Mouse (Mus musculus) heart, embryonic 14.5 days (tissue): ENCODE data around the gene Mecom. TPM values are rescaled to one million over a fixed set of nuclear protein-coding genes. Genes with fewer than 3 reads are reported as not detected.

Experiments
- ATAC-seq: fragments of 200-750 bp; cut with Nextera tagmentation; 2 replicates; pipeline ENCODE4 v1.8.0; 2017; ENCODE audit warnings: low read depth, moderate TSS enrichment; ENCODE audit not compliant: insufficient number of reproducible peaks, insufficient read depth, low FRiP score
- H3K27ac ChIP-seq, 2 experiments: fragments of 200-500 bp in 1 of 2; fragments of 300-500 bp in 1 of 2; sonication (generic) in 1 of 2; replicated peaks in 1 of 2; 2 replicates each; pipeline ENCODE4 v1.5.1; 2012 to 2014; ENCODE audit warnings: low read depth in 2 of 2, low read length in 2 of 2, control low read depth in 1 of 2, mild to moderate bottlenecking in 1 of 2, mixed read lengths in 1 of 2; ENCODE audit not compliant: control insufficient read depth in 1 of 2, insufficient read depth in 1 of 2
- H3K27me3 ChIP-seq: fragments of 300-500 bp; sonication (generic); 2 replicates; pipeline ENCODE4 v1.6.1; 2014; ENCODE audit warnings: mild to moderate bottlenecking, low read length, control low read depth; ENCODE audit not compliant: control insufficient read depth, insufficient read depth
- H3K36me3 ChIP-seq: fragments of 300-500 bp; sonication (generic); 2 replicates; pipeline ENCODE4 v1.6.1; 2014; ENCODE audit warnings: mild to moderate bottlenecking, control low read depth, low read length, mixed read lengths; ENCODE audit not compliant: control insufficient read depth, insufficient read depth
- H3K4me1 ChIP-seq, 2 experiments: fragments of 200-500 bp in 1 of 2; fragments of 300-500 bp in 1 of 2; sonication (generic) in 1 of 2; 2 replicates each; pipeline ENCODE4 v1.6.1; 2012 to 2014; ENCODE audit warnings: low read length in 2 of 2, control low read depth in 1 of 2, mixed read lengths in 1 of 2; ENCODE audit not compliant: control insufficient read depth in 2 of 2, insufficient read depth in 2 of 2
- H3K4me2 ChIP-seq: fragments of 300-500 bp; sonication (generic); 2 replicates; pipeline ENCODE4 v1.6.1; 2014; ENCODE audit warnings: mild to moderate bottlenecking, low read length
- H3K4me3 ChIP-seq, 2 experiments: fragments of 200-500 bp in 1 of 2; fragments of 300-500 bp in 1 of 2; sonication (generic) in 1 of 2; 2 replicates each; pipeline ENCODE4 v1.5.1; 2012 to 2014; ENCODE audit warnings: low read length in 2 of 2, mild to moderate bottlenecking in 2 of 2, control low read depth in 1 of 2, low read depth in 1 of 2, moderate library complexity in 1 of 2; ENCODE audit not compliant: control insufficient read depth in 1 of 2, insufficient read depth in 1 of 2
- H3K9ac ChIP-seq: fragments of 300-500 bp; sonication (generic); 2 replicates; pipeline ENCODE4 v1.6.1; 2014; ENCODE audit warnings: mild to moderate bottlenecking, low read length
- H3K9me3 ChIP-seq: fragments of 300-500 bp; sonication (generic); 2 replicates; pipeline ENCODE4 v1.6.1; 2016; ENCODE audit warnings: low read length, control low read depth; ENCODE audit not compliant: control insufficient read depth
- WGBS: fragments of 180-500 bp; shearing (Covaris S2); extraction: QIAGEN DNeasy Blood & Tissue Kit; methylation state at CpG from one replicate; pipeline ENCODE4 v1.1.7; 2014; 5-methylcytosine and 5-hydroxymethylcytosine counted together
- polyA plus RNA-seq: library from polyadenylated mRNA; unstranded; fragments of >200 nt; fragmentation: Nextera tagmentation; extraction: Ambion mirVana; gene quantifications from 2 replicates; pipeline ENCODE4 v1.2.1, GENCODE M21; 2014

Mecom gene
- polyA plus RNA-seq, 1 experiment from 2014 or later, result 23.0 TPM

GRCm38 (mm10) chr3:30514051-30514754 lies 33.6 kb downstream of the Mecom start:
- peak overlapping the region; percentile 38 to 46 for H3K4me3 ChIP-seq
- WGBS, result under 1% methylated on average over 52 of the region's 52 CpGs
- H3K9ac ChIP-seq, result peak overlapping the region; percentile 72
- H3K9me3 ChIP-seq, result no peaks in the 10 kb centered on the region
- peak overlapping the region; percentile 74 for H3K4me2 ChIP-seq
- H3K4me1 ChIP-seq, result peaks cover 0 to 4% of the 10 kb centered on the region in 2 experiments; a peak in 2 of 4 replicates
- H3K27ac ChIP-seq, result peak overlapping the region; percentile 18 to 72; a peak in 3 of 4 replicates
- peaks cover 66% of the 10 kb centered on the region for H3K27me3 ChIP-seq
- no peaks in the 10 kb centered on the region for H3K36me3 ChIP-seq
- no peak for ATAC-seq

DNA sequence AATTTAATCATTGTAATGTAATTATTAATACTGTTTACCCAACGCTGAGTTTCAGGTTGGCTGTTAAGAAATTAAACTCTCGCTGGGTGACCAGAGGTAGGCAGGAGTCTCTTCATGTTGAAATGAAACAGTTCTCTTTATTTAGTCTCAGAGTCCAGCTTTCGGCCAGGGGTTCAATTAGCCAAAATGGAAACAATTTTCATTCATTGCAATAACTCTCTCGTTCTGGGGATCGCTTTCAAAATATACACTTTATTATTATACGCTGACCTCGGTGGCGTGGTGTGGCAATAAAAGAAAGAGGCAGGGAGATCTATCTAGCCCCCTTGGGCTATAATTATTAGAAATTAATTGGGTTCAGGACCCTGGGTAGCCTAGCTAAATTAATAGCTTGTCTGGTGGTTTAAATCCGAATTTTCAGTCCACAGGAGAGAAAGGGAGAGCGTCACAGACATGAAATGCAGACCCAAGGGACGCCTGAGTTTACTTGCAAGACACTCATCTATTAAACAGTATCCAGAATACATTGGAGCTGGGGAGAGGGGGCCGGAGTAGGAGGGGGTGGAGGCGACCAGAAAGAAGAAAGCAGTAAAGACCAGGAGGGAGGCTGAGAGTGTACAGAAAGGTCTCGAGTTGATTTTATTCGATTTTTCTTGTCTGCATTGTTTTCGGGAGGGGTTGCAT lies 34.4 kb downstream of the Mecom start:
- 17% methylated on average over 16 of the region's 16 CpGs for WGBS
- Histone ChIP-seq H3K27me3 (peaks cover 66% of the 10 kb centered on the region), H3K27ac (peak overlapping the region; percentile 18 to 72; a peak in 1 of 4 replicates), H3K4me3 (peak overlapping the region; percentile 38 to 46), H3K36me3 (no peaks in the 10 kb centered on the region), H3K9me3 (no peaks in the 10 kb centered on the region), H3K9ac (peak overlapping the region; percentile 72), H3K4me2 (peak overlapping the region; percentile 74), H3K4me1 (peaks cover 0 to 4% of the 10 kb centered on the region in 2 experiments; a peak in 2 of 4 replicates)
- ATAC-seq, result no peak

DNA sequence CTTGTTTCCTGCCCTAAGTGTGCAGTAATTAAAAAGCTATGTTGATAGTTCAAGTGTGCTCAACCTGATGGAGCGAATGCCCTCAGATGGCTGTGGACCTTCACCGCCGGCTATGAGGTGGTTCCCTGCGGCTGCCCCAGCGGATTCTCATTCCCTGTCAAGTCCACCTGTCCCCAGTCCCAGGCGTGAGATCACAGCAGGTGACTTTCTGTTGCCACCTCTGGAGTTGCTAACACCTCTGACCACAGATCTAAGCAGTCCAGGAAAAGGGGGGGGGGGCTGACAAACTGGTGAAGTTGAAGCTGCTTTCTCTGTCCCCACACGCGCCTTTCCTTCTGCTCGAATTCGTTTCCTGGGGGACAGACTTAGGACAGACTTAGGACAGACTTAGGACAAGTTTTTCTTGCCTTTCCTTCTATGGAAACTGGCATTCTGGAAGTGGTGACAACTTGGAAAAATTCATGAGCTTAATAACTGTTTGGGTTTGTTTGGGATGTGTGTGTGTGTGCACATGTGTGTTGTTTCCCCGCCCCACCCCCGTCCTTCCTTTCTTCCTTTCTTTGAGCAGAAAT lies 35.3 kb downstream of the Mecom start:
- no peak overlapping the region for H3K9ac ChIP-seq
- H3K4me1 ChIP-seq, result peaks cover 0 to 4% of the 10 kb centered on the region in 2 experiments; a peak in 2 of 4 replicates
- H3K4me2 ChIP-seq, result peak overlapping the region; percentile 74; the same call in 1 of the 2 replicates
- no peaks in the 10 kb centered on the region for H3K9me3 ChIP-seq
- peaks cover 66% of the 10 kb centered on the region for H3K27me3 ChIP-seq
- no peak for ATAC-seq
- no peak overlapping the region for H3K4me3 ChIP-seq
- 17% methylated on average over 12 of the region's 12 CpGs for WGBS
- H3K36me3 ChIP-seq, result no peaks in the 10 kb centered on the region
- H3K27ac ChIP-seq, result 0 out of 4 replicates have a peak overlapping the region, but pooled peaks of 1 of the 2 experiments have one; percentile 3

- Histone ChIP-seq H3K27me3 (peaks cover 62% of the 10 kb centered on the region), H3K4me3 (no peak overlapping the region), H3K27ac (no peak overlapping the region), H3K4me2 (no peak overlapping the region), H3K4me1 (peaks cover 0 to 4% of the 10 kb centered on the region in 2 experiments; a peak in 2 of 4 replicates), H3K9me3 (no peaks in the 10 kb centered on the region), H3K9ac (no peak overlapping the region), H3K36me3 (no peaks in the 10 kb centered on the region)
- ATAC-seq, result no peak
- 32% methylated on average over 7 of the region's 7 CpGs for WGBS
These were observed 36.0 kb downstream of the Mecom start for GRCm38 (mm10) chr3:30511796-30512195.

GRCm38 (mm10) chr3:30511062-30511640 lies 36.7 kb downstream of the Mecom start:
- Histone ChIP-seq H3K27ac (no peak overlapping the region), H3K4me2 (no peak overlapping the region), H3K4me3 (no peak overlapping the region), H3K27me3 (peaks cover 58% of the 10 kb centered on the region), H3K9me3 (no peaks in the 10 kb centered on the region), H3K4me1 (peaks cover 0 to 4% of the 10 kb centered on the region in 2 experiments; a peak in 2 of 4 replicates), H3K9ac (no peak overlapping the region), H3K36me3 (no peaks in the 10 kb centered on the region)
- WGBS, result 37% methylated on average over 4 of the region's 4 CpGs
- no peak for ATAC-seq

GRCm38 (mm10) chr3:30510646-30511045 lies 37.2 kb downstream of the Mecom start:
- no peaks in the 10 kb centered on the region for H3K9me3 ChIP-seq
- ATAC-seq, result no peak
- 23% methylated on average over 8 of the region's 8 CpGs for WGBS
- H3K36me3 ChIP-seq, result no peaks in the 10 kb centered on the region
- peak overlapping the region; percentile 94 for H3K4me2 ChIP-seq
- H3K4me1 ChIP-seq, result peaks cover 2 to 4% of the 10 kb centered on the region in 2 experiments; a peak in 2 of 4 replicates
- H3K27me3 ChIP-seq, result peaks cover 57% of the 10 kb centered on the region
- no peak overlapping the region for H3K27ac ChIP-seq
- no peak overlapping the region for H3K9ac ChIP-seq
- no peak overlapping the region for H3K4me3 ChIP-seq

- peaks cover 57% of the 10 kb centered on the region for H3K27me3 ChIP-seq
- H3K4me3 ChIP-seq, result peak overlapping the region; percentile 17 to 71; a peak in 3 of 4 replicates
- WGBS, result 2% methylated on average over 16 of the region's 16 CpGs
- H3K4me2 ChIP-seq, result peak overlapping the region; percentile 94
- H3K27ac ChIP-seq, result peak overlapping the region; percentile 29 to 43; a peak in 2 of 4 replicates
- H3K9ac ChIP-seq, result peak overlapping the region; percentile 80
- H3K9me3 ChIP-seq, result no peaks in the 10 kb centered on the region
- ATAC-seq, result no peak
- peaks cover 3 to 5% of the 10 kb centered on the region in 2 experiments; a peak in 2 of 4 replicates for H3K4me1 ChIP-seq
- no peaks in the 10 kb centered on the region for H3K36me3 ChIP-seq
These were observed 37.7 kb downstream of the Mecom start for GRCm38 (mm10) chr3:30510105-30510504.
